In genomic region chr5:43087907-43088387, GRCm38 (mm10) we compare ENCODE assay signal across 8 mouse cellular contexts.
DNase-seq lines count a peak whose midpoint lies in the region; ATAC-seq and TF ChIP-seq lines count a peak whose summit lies in the region.

No protein-coding gene starts in this region.

- 0 out of 2 replicates have a peak overlapping the region, but pooled peaks have one; percentile 43 for H3K9ac ChIP-seq in heart, adult 2 months (ENCODE audit: low read depth, low read length)
- H3K9ac ChIP-seq in embryonic facial prominence, embryonic 14.5 days (ENCODE audit: low read depth, low read length): no peak overlapping the region
- H3K9ac ChIP-seq in midbrain, embryonic 14.5 days (replicated peaks; ENCODE audit: low read length): no peak overlapping the region

- peak; percentile 63; the same call in 1 of the 2 replicates for ATAC-seq in embryonic facial prominence, embryonic 14.5 days (ENCODE audit: low read depth)
- peak; percentile 74 for ATAC-seq in midbrain, embryonic 14.5 days (ENCODE audit: low FRiP score, low TSS enrichment)
- ATAC-seq in inflammation-experienced regulatory T-cells, adult 6 months: no peak

- no peaks in the 10 kb centered on the region for H3K79me2 ChIP-seq in heart, adult 2 months (replicated peaks; ENCODE audit: control insufficient read depth, insufficient read depth, low read length)

- no peak overlapping the region for H3K4me2 ChIP-seq in embryonic facial prominence, embryonic 14.5 days (ENCODE audit: low read depth, low read length)
- no peak overlapping the region for H3K4me2 ChIP-seq in midbrain, embryonic 14.5 days (ENCODE audit: low read length)

- H3K4me3 ChIP-seq in heart, adult 2 months: no peak overlapping the region
- H3K4me3 ChIP-seq in embryonic facial prominence, embryonic 14.5 days (ENCODE audit: low read depth, low read length): no peak overlapping the region
- no peak overlapping the region for H3K4me3 ChIP-seq in midbrain, embryonic 14.5 days (replicated peaks; ENCODE audit: low read depth, low read length)

- H3K36me3 ChIP-seq in heart, adult 2 months (ENCODE audit: control insufficient read depth, insufficient read depth, low read length): peaks cover 5% of the 10 kb centered on the region; the same call in 1 of the 2 replicates
- H3K36me3 ChIP-seq in embryonic facial prominence, embryonic 14.5 days (ENCODE audit: control insufficient read depth, insufficient read depth, low read length): no peaks in the 10 kb centered on the region
- H3K36me3 ChIP-seq in midbrain, embryonic 14.5 days (ENCODE audit: control insufficient read depth, insufficient read depth, low read length): no peaks in the 10 kb centered on the region

- intact Hi-C loops in heart, adult 2 months (cut with DNase I): no loop called here
- intact Hi-C loops in heart, postnatal 10 days (cut with DNase I): loop anchor here (5.0 kb wide), 1 partner anchor 36 kb away; no protein-coding TSS in a partner anchor

- TF ChIP-seq EP300 in heart, adult 2 months (IDR thresholded peaks at IDR 0.05; ENCODE audit: insufficient read depth, low read depth, low read length): no peak

- peak overlapping the region; percentile 29 for H3K27ac ChIP-seq in heart, adult 2 months
- no peak overlapping the region for H3K27ac ChIP-seq in embryonic facial prominence, embryonic 14.5 days (replicated peaks; ENCODE audit: low read depth, low read length)
- peak overlapping the region; percentile 47 for H3K27ac ChIP-seq in midbrain, embryonic 14.5 days (replicated peaks; ENCODE audit: low read depth, low read length)

- H3K9me3 ChIP-seq in embryonic facial prominence, embryonic 14.5 days (ENCODE audit: control insufficient read depth, low read length): no peaks in the 10 kb centered on the region
- no peaks in the 10 kb centered on the region for H3K9me3 ChIP-seq in midbrain, embryonic 14.5 days (ENCODE audit: control insufficient read depth, low read length)

- H3K27me3 ChIP-seq in heart, adult 2 months (ENCODE audit: control insufficient read depth, insufficient read depth, low read length): no peaks in the 10 kb centered on the region
- H3K27me3 ChIP-seq in embryonic facial prominence, embryonic 14.5 days (replicated peaks; ENCODE audit: control insufficient read depth, insufficient read depth, low read length): no peaks in the 10 kb centered on the region
- no peaks in the 10 kb centered on the region for H3K27me3 ChIP-seq in midbrain, embryonic 14.5 days (ENCODE audit: control insufficient read depth, insufficient read depth, low read length)

- no peak for TF ChIP-seq CTCF in heart, adult 2 months (IDR thresholded peaks at IDR 0.05)

- H3K4me1 ChIP-seq in heart, adult 2 months (ENCODE audit: control insufficient read depth, insufficient read depth, low read length): peaks cover 3% of the 10 kb centered on the region; the same call in 1 of the 2 replicates
- no peaks in the 10 kb centered on the region for H3K4me1 ChIP-seq in embryonic facial prominence, embryonic 14.5 days (ENCODE audit: control insufficient read depth, insufficient read depth, low read length)
- peaks cover 8% of the 10 kb centered on the region; the same call in 1 of the 2 replicates for H3K4me1 ChIP-seq in midbrain, embryonic 14.5 days (ENCODE audit: control insufficient read depth, insufficient read depth, low read length)

- peak; percentile 16 to 33 for DNase-seq in heart, adult 2 months
- DNase-seq in heart, adult 11 months: no peak
- DNase-seq in embryonic facial prominence, embryonic 14.5 days (ENCODE audit: low spot score): no peak
- DNase-seq in heart, postnatal 10 days: peak; percentile 23 to 42
- DNase-seq in midbrain, embryonic 14.5 days: peak; percentile 52
- DNase-seq in thymus, postnatal 14 days: no peak
- no peak for DNase-seq in natural killer cell, adult 2 months (ENCODE audit: low spot score in 2 of 2)

- TF ChIP-seq POLR2A in heart, adult 2 months (IDR thresholded peaks at IDR 0.05; ENCODE audit: insufficient read depth, low read depth, low read length): no peak

- WGBS in heart, adult 2 months: 30% methylated on average over 8 of the region's 8 CpGs
- 70% methylated on average over 8 of the region's 8 CpGs for WGBS in embryonic facial prominence, embryonic 14.5 days
- 29% methylated on average over 8 of the region's 8 CpGs for WGBS in midbrain, embryonic 14.5 days

Comparison
In these comparisons a context has a peak if more than half of its experiments do, and no peak if none do; other contexts are left out.
1. DNase-seq: peak in heart, adult 2 months (2 of 2), heart, postnatal 10 days (2 of 2) and midbrain, embryonic 14.5 days (single experiment); none in heart, adult 11 months (single experiment), embryonic facial prominence, embryonic 14.5 days (single experiment), thymus, postnatal 14 days (single experiment) and natural killer cell, adult 2 months (0 of 2).